Mouse (Mus musculus) bone marrow macrophage, adult 2 months (primary cell): Measurements from ENCODE around the gene Adgrv1.

Experiments used
- CTCF ChIP-seq: IDR thresholded peaks from 2 replicates; pipeline ENCODE4 v1.5.1; 2012; ENCODE audit warnings: low read depth, mild to moderate bottlenecking, low read length, moderate library complexity
- POLR2A ChIP-seq: IDR thresholded peaks from 2 replicates; pipeline ENCODE4 v1.6.1; 2012; ENCODE audit warnings: mild to moderate bottlenecking, low read depth, low read length, borderline replicate concordance

DNA sequence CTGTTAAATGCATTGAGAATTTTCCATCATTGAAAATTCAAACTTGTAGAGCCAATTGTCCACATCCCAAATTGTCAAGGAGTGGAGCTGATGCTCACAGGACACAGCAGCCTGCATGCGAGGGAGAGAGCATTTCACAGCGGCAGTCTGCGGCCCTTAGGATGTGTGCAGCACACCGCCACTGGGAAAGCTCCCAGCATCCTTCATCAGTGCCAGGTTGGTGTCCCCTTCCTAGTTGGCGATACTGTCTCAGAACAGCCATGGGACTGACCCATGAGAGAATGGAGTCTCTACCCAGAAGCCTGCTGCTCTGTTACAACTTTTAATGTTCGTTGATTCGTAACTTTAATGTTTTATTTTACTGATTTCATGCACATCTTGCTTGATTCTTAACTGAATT lies 183.8 kb downstream of the Adgrv1 start:
- TF ChIP-seq CTCF = no peak
- no peak for TF ChIP-seq POLR2A
